Mouse (Mus musculus) bone marrow macrophage, adult 2 months (primary cell): ENCODE measurements at regions not wholly inside any gene's neighbourhood (a gene's known extent, or its start where the extent isn't known, plus 50 kb on each side); places are given as distances from the start of the nearest gene placed in this dataset.

Experiments
- CTCF ChIP-seq: IDR thresholded peaks from 2 replicates; pipeline ENCODE4 v1.5.1; 2012; ENCODE audit warnings: low read depth, mild to moderate bottlenecking, low read length, moderate library complexity
- POLR2A ChIP-seq: IDR thresholded peaks from 2 replicates; pipeline ENCODE4 v1.6.1; 2012; ENCODE audit warnings: mild to moderate bottlenecking, low read depth, low read length, borderline replicate concordance

GRCm38 (mm10) chr6:52495855-52496254 is 144.3 kb downstream of the Hibadh start:
- TF ChIP-seq POLR2A (no peak), CTCF (no peak)
